Mouse (Mus musculus): ENCODE data around the gene Rbbp5. TPM values are rescaled to one million over a fixed set of nuclear protein-coding genes. Genes with fewer than 3 reads are reported as not detected.
A peak's percentile ranks its signal among the peaks of the same experiment; 100 is the strongest.

Gene Rbbp5
- polyA plus RNA-seq, 1 experiment from 2014 or later = 37.8 TPM

DNA sequence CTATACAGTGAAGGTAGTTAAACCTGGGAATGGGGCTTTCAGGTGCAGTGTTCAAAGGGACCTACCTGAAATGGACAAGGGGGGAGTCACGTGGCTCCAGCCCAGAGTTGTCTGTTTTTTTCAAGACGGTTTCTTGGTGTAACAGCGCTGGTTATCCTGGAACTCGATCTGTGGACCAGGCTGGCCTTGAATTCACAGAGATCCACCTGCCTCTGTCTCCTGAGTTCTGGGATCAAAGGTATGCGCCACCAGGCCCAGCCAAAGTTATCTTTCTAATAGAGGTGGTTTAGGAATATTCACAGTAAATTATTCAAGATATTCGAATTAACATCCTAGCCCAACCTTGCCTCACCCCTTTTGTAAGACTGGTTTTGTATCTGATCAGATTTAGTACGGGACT, 29.5 kb downstream of the Rbbp5 start:
- H3K36me3 ChIP-seq (ENCODE audit: control insufficient read depth, insufficient read depth, low read length) = peaks cover 64% of the 10 kb centered on the region
- WGBS = 93% methylated on average over 7 of the region's 7 CpGs
- H3K4me1 ChIP-seq (ENCODE audit: control insufficient read depth, insufficient read depth, low read length) = no peaks in the 10 kb centered on the region
- no peaks in the 10 kb centered on the region for H3K9me3 ChIP-seq (ENCODE audit: control insufficient read depth, low read length)
- no peak overlapping the region for H3K27ac ChIP-seq (replicated peaks; ENCODE audit: low read depth, low read length)
- H3K27me3 ChIP-seq (replicated peaks; ENCODE audit: control insufficient read depth, insufficient read depth, low read length) = no peaks in the 10 kb centered on the region
- no peak overlapping the region for H3K4me3 ChIP-seq (ENCODE audit: low read depth, low read length)
- ATAC-seq (ENCODE audit: low read depth) = no peak
- H3K4me2 ChIP-seq (ENCODE audit: low read depth, low read length) = no peak overlapping the region
- DNase-seq (ENCODE audit: low spot score) = no peak
- H3K9ac ChIP-seq (ENCODE audit: low read depth, low read length) = no peak overlapping the region

DNA sequence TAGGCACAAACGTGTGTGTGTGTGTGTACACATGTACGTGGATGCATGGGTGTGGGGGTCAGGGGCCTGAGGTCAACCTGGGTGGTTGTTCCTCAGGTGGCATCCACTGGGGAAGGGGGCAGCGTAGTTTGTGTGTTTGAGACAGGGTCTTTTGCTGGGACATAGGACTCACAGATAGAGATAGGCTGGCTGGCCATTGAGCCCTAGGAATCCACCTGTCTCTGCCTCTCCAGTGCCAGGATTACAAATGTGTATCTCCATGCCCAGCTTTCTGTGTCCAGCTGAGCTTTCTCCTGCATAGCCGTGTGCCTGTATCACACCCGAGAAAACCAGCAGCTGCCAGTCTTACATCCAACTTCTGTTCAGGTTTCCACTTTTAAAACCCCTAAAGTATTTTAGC, 32.6 kb downstream of the Rbbp5 start:
- Histone ChIP-seq H3K36me3 (ENCODE audit: control insufficient read depth, insufficient read depth, low read length) (peaks cover 34% of the 10 kb centered on the region), H3K4me3 (ENCODE audit: low read depth, low read length) (no peak overlapping the region), H3K9ac (ENCODE audit: low read depth, low read length) (no peak overlapping the region), H3K9me3 (ENCODE audit: control insufficient read depth, low read length) (no peaks in the 10 kb centered on the region), H3K4me2 (ENCODE audit: low read depth, low read length) (no peak overlapping the region), H3K4me1 (ENCODE audit: control insufficient read depth, insufficient read depth, low read length) (no peaks in the 10 kb centered on the region), H3K27me3 (replicated peaks; ENCODE audit: control insufficient read depth, insufficient read depth, low read length) (no peaks in the 10 kb centered on the region), H3K27ac (replicated peaks; ENCODE audit: low read depth, low read length) (no peak overlapping the region)
- WGBS = 83% methylated on average over 5 of the region's 5 CpGs
- ATAC-seq (ENCODE audit: low read depth) (no peak), DNase-seq (ENCODE audit: low spot score) (no peak)

DNA sequence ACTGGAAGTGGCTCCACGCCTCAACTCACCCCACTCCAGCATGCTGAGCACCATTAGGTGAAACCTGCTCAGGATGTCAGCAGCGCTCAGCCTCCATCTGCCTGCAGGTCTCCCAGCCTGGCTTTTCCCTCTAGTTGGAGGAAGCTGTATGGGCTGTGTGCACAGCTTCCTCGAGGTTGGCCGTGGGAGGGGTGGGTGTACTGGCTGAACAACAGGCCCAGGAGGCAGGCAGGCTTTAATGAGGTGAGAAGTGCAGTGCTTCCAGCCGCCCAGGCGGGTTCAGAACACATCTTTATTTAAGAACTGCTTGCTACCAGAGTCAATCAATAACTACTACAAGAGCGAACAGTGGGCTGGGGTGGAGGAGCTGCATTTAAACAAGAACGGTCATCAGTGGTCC, 34.4 kb downstream of the Rbbp5 start:
- H3K4me1 ChIP-seq (ENCODE audit: control insufficient read depth, insufficient read depth, low read length) = no peaks in the 10 kb centered on the region
- no peaks in the 10 kb centered on the region for H3K27me3 ChIP-seq (replicated peaks; ENCODE audit: control insufficient read depth, insufficient read depth, low read length)
- no peak overlapping the region for H3K4me2 ChIP-seq (ENCODE audit: low read depth, low read length)
- no peak overlapping the region for H3K4me3 ChIP-seq (ENCODE audit: low read depth, low read length)
- H3K27ac ChIP-seq (replicated peaks; ENCODE audit: low read depth, low read length) = no peak overlapping the region
- H3K36me3 ChIP-seq (ENCODE audit: control insufficient read depth, insufficient read depth, low read length) = peaks cover 16% of the 10 kb centered on the region
- no peak overlapping the region for H3K9ac ChIP-seq (ENCODE audit: low read depth, low read length)
- DNase-seq (ENCODE audit: low spot score) (no peak), ATAC-seq (ENCODE audit: low read depth) (no peak)
- H3K9me3 ChIP-seq (ENCODE audit: control insufficient read depth, low read length) = no peaks in the 10 kb centered on the region
- WGBS = 64% methylated on average over 8 of the region's 8 CpGs

- no peak overlapping the region for H3K27ac ChIP-seq (replicated peaks; ENCODE audit: low read depth, low read length)
- no peaks in the 10 kb centered on the region for H3K27me3 ChIP-seq (replicated peaks; ENCODE audit: control insufficient read depth, insufficient read depth, low read length)
- 73% methylated on average over 8 of the region's 8 CpGs for WGBS
- no peak overlapping the region for H3K4me3 ChIP-seq (ENCODE audit: low read depth, low read length)
- H3K9me3 ChIP-seq (ENCODE audit: control insufficient read depth, low read length) = no peaks in the 10 kb centered on the region
- ATAC-seq (ENCODE audit: low read depth) = no peak
- H3K9ac ChIP-seq (ENCODE audit: low read depth, low read length) = no peak overlapping the region
- no peaks in the 10 kb centered on the region for H3K4me1 ChIP-seq (ENCODE audit: control insufficient read depth, insufficient read depth, low read length)
- H3K36me3 ChIP-seq (ENCODE audit: control insufficient read depth, insufficient read depth, low read length) = peaks cover 11% of the 10 kb centered on the region
- H3K4me2 ChIP-seq (ENCODE audit: low read depth, low read length) = no peak overlapping the region
- no peak for DNase-seq (ENCODE audit: low spot score)
Measured at GRCm38 (mm10) chr1:132512106-132512505, 34.9 kb downstream of the Rbbp5 start.

DNA sequence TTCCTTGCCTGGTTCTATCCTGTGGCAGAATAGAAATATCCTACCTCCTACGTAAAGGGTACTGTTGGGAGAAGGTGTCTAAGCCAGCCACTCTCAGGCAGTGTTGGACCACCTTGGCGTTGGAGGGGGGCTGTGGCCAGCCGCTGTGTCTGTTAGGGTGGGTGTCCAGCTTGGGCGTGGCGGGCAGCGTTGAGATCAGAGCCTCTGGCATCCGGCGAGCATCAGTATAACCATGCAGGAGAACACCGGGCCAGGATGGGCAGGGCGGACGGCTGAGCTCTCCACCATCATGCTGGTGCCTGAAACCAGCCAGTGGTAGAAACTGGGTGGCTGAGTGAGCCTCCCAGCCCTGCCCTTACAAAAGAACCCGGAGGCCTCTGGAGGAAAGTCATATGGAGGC, 38.2 kb downstream of the Rbbp5 start:
- Histone ChIP-seq H3K4me3 (ENCODE audit: low read depth, low read length) (no peak overlapping the region), H3K36me3 (ENCODE audit: control insufficient read depth, insufficient read depth, low read length) (no peaks in the 10 kb centered on the region), H3K4me2 (ENCODE audit: low read depth, low read length) (no peak overlapping the region), H3K9ac (ENCODE audit: low read depth, low read length) (no peak overlapping the region), H3K9me3 (ENCODE audit: control insufficient read depth, low read length) (no peaks in the 10 kb centered on the region), H3K27me3 (replicated peaks; ENCODE audit: control insufficient read depth, insufficient read depth, low read length) (no peaks in the 10 kb centered on the region), H3K27ac (replicated peaks; ENCODE audit: low read depth, low read length) (no peak overlapping the region), H3K4me1 (ENCODE audit: control insufficient read depth, insufficient read depth, low read length) (no peaks in the 10 kb centered on the region)
- ATAC-seq (ENCODE audit: low read depth) (no peak), DNase-seq (ENCODE audit: low spot score) (no peak)
- WGBS = 91% methylated on average over 12 of the region's 12 CpGs

DNA sequence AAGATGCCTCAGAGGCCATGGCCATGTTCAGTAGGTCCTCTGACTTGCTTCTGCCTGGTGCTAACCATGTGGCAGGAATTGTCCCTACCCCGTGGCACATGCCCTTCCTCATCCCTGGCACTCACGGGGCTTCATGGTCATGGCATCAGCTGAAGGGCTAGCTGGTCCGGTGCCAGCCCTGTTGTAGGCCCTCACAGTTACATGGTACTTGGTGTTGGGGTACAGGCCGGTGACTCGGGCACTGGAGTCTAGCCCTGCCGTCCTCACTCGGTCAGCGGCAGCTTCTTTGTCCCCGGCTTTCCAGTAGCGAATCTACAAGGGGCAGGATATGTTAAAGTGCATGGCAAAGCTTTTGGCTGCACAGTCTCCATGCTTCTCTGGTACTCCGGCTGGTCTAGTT, 39.6 kb downstream of the Rbbp5 start:
- H3K27ac ChIP-seq (replicated peaks; ENCODE audit: low read depth, low read length) = no peak overlapping the region
- H3K4me2 ChIP-seq (ENCODE audit: low read depth, low read length) = no peak overlapping the region
- no peaks in the 10 kb centered on the region for H3K4me1 ChIP-seq (ENCODE audit: control insufficient read depth, insufficient read depth, low read length)
- no peak overlapping the region for H3K9ac ChIP-seq (ENCODE audit: low read depth, low read length)
- no peak for ATAC-seq (ENCODE audit: low read depth)
- H3K4me3 ChIP-seq (ENCODE audit: low read depth, low read length) = no peak overlapping the region
- H3K27me3 ChIP-seq (replicated peaks; ENCODE audit: control insufficient read depth, insufficient read depth, low read length) = no peaks in the 10 kb centered on the region
- no peaks in the 10 kb centered on the region for H3K9me3 ChIP-seq (ENCODE audit: control insufficient read depth, low read length)
- WGBS = 86% methylated on average over 11 of the region's 11 CpGs
- DNase-seq (ENCODE audit: low spot score) = no peak
- H3K36me3 ChIP-seq (ENCODE audit: control insufficient read depth, insufficient read depth, low read length) = no peaks in the 10 kb centered on the region

DNA sequence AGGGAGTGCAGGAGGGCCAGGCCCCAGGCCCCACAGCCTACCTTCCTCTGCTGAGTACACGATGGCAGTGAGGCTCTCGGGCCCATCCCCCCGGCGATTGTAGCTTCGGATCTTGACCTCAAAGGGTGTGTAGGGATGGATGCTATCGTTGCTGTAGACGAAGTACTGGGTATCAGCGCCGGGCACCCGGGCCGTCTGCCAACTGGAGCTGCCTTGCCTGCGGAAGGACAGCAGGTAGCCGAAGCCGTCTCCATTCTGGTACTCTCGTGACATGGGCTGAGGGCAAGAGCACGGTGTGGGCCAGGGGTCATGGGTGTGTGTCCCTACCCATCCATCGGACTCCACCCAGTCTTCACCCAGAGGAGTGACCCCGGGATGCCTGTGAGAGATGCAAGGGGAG, 41.5 kb downstream of the Rbbp5 start:
- Histone ChIP-seq H3K27ac (replicated peaks; ENCODE audit: low read depth, low read length) (no peak overlapping the region), H3K36me3 (ENCODE audit: control insufficient read depth, insufficient read depth, low read length) (no peaks in the 10 kb centered on the region), H3K9ac (ENCODE audit: low read depth, low read length) (no peak overlapping the region), H3K9me3 (ENCODE audit: control insufficient read depth, low read length) (no peaks in the 10 kb centered on the region), H3K4me1 (ENCODE audit: control insufficient read depth, insufficient read depth, low read length) (no peaks in the 10 kb centered on the region), H3K27me3 (replicated peaks; ENCODE audit: control insufficient read depth, insufficient read depth, low read length) (no peaks in the 10 kb centered on the region), H3K4me2 (ENCODE audit: low read depth, low read length) (no peak overlapping the region), H3K4me3 (ENCODE audit: low read depth, low read length) (no peak overlapping the region)
- DNase-seq (ENCODE audit: low spot score) (no peak), ATAC-seq (ENCODE audit: low read depth) (no peak)
- 83% methylated on average over 18 of the region's 18 CpGs for WGBS

DNA sequence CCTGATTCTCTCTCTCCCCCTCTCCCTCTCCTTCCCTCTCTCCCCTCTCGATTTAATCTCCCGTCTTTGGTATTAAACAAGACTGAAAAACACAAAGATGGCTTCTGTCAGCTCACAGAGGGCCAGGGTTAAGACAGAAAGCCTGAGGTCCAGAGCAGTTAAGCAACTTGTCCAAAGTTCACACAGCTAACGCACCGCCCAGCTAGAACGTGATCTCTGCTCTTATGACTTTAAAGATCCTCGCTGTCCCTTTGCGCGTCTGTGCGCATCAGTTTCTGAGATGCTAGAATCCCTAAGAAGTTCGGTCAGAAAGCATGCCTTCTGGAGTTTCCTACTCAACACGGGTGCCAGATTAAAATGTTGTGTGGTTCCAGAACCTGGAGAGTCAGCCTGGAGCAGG, 42.6 kb downstream of the Rbbp5 start:
- ATAC-seq (ENCODE audit: low read depth) = no peak
- 87% methylated on average over 11 of the region's 11 CpGs for WGBS
- no peak overlapping the region for H3K9ac ChIP-seq (ENCODE audit: low read depth, low read length)
- H3K4me1 ChIP-seq (ENCODE audit: control insufficient read depth, insufficient read depth, low read length) = no peaks in the 10 kb centered on the region
- no peaks in the 10 kb centered on the region for H3K27me3 ChIP-seq (replicated peaks; ENCODE audit: control insufficient read depth, insufficient read depth, low read length)
- no peak overlapping the region for H3K27ac ChIP-seq (replicated peaks; ENCODE audit: low read depth, low read length)
- DNase-seq (ENCODE audit: low spot score) = no peak
- no peak overlapping the region for H3K4me2 ChIP-seq (ENCODE audit: low read depth, low read length)
- no peak overlapping the region for H3K4me3 ChIP-seq (ENCODE audit: low read depth, low read length)
- H3K9me3 ChIP-seq (ENCODE audit: control insufficient read depth, low read length) = no peaks in the 10 kb centered on the region
- H3K36me3 ChIP-seq (ENCODE audit: control insufficient read depth, insufficient read depth, low read length) = no peaks in the 10 kb centered on the region

GRCm38 (mm10) chr1:132520764-132521163, 43.6 kb downstream of the Rbbp5 start:
- no peak overlapping the region for H3K4me3 ChIP-seq (ENCODE audit: low read depth, low read length)
- 67% methylated on average over 1 of the region's 6 CpGs for whole genome bisulfite sequencing
- 0 out of 2 replicates have a peak, but pooled peaks cover 3% of the 10 kb centered on the region for H3K27me3 ChIP-seq (replicated peaks; ENCODE audit: control insufficient read depth, insufficient read depth, low read length)
- H3K36me3 ChIP-seq (ENCODE audit: control insufficient read depth, insufficient read depth, low read length) = no peaks in the 10 kb centered on the region
- H3K4me2 ChIP-seq (ENCODE audit: low read depth, low read length) = no peak overlapping the region
- H3K9me3 ChIP-seq (ENCODE audit: control insufficient read depth, low read length) = no peaks in the 10 kb centered on the region
- H3K27ac ChIP-seq (replicated peaks; ENCODE audit: low read depth, low read length) = no peak overlapping the region
- peak; percentile 84 for DNase-seq (ENCODE audit: low spot score)
- no peak overlapping the region for H3K9ac ChIP-seq (ENCODE audit: low read depth, low read length)
- ATAC-seq (ENCODE audit: low read depth) = 0 out of 2 replicates have a peak, but pooled peaks have one; percentile 44
- no peaks in the 10 kb centered on the region for H3K4me1 ChIP-seq (ENCODE audit: control insufficient read depth, insufficient read depth, low read length)

Data from embryonic facial prominence, embryonic 14.5 days (tissue).